Mouse (Mus musculus) myocyte (in vitro differentiated cells): ENCODE results near the gene Zfp759. TPM values are rescaled to one million over a fixed set of nuclear protein-coding genes. Genes with fewer than 3 reads are reported as not detected.
"Not testable (repeated sequence)": the region's sequence is repeated elsewhere in the genome, so short reads cannot be mapped to it uniquely, and the experiment has no call there.

Experiments
- H3K27me3 ChIP-seq: one replicate; pipeline ENCODE4 v1.6.1; 2011; ENCODE audit not compliant: control insufficient read depth, insufficient read depth, insufficient read length
- H3K36me3 ChIP-seq: one replicate; pipeline ENCODE4 v1.6.1; 2011; ENCODE audit not compliant: control insufficient read depth, insufficient read depth
- H3K4me2 ChIP-seq: one replicate; pipeline ENCODE4 v1.6.1; 2011; ENCODE audit warnings: low read depth, control low read depth
- H3K4me3 ChIP-seq: one replicate; pipeline ENCODE4 v1.5.1; 2011; ENCODE audit warnings: mild to moderate bottlenecking, control low read depth, moderate library complexity
- H3K79me2 ChIP-seq: one replicate; pipeline ENCODE4 v1.6.1; 2011; ENCODE audit not compliant: control insufficient read depth, insufficient read depth
- H3ac ChIP-seq: one replicate; pipeline ENCODE4 v1.6.1; 2011; ENCODE audit not compliant: control insufficient read depth, insufficient read length
- CEBPB ChIP-seq: IDR thresholded peaks from 2 replicates; pipeline ENCODE4 v1.6.1; 2011; ENCODE audit warnings: mild to moderate bottlenecking, moderate library complexity; ENCODE audit not compliant: poor library complexity, insufficient read depth, severe bottlenecking
- E2F4 ChIP-seq: IDR thresholded peaks from one replicate; pipeline ENCODE4 v1.6.1; 2011; ENCODE audit warnings: mild to moderate bottlenecking, control low read depth, moderate library complexity; ENCODE audit not compliant: insufficient read depth
- MAX ChIP-seq: IDR thresholded peaks from one replicate; pipeline ENCODE4 v1.6.1; 2011; ENCODE audit warnings: low read depth, mild to moderate bottlenecking, control low read depth
- MYOD1 ChIP-seq, 3 experiments: IDR thresholded peaks; one replicate each; pipeline ENCODE4 v1.6.1; 2011; ENCODE audit warnings: control low read depth in 2 of 3, low read depth in 2 of 3, mild to moderate bottlenecking in 2 of 3, moderate library complexity in 1 of 3; ENCODE audit not compliant: insufficient read length in 2 of 3, control insufficient read depth in 1 of 3
- MYOG ChIP-seq, 3 experiments: IDR thresholded peaks; one replicate each; pipeline ENCODE4 v1.6.1; 2011; ENCODE audit warnings: control low read depth in 2 of 3, low read depth in 2 of 3, mild to moderate bottlenecking in 2 of 3; ENCODE audit not compliant: insufficient read length in 2 of 3, control insufficient read depth in 1 of 3, insufficient read depth in 1 of 3
- POLR2A ChIP-seq: IDR thresholded peaks from one replicate; pipeline ENCODE4 v1.6.1; 2011; ENCODE audit warnings: low read depth, mild to moderate bottlenecking, control low read depth, moderate library complexity; ENCODE audit not compliant: insufficient read length
- POLR2AphosphoS2 ChIP-seq: IDR thresholded peaks from one replicate; pipeline ENCODE4 v1.6.1; 2011; ENCODE audit warnings: low read depth, control low read depth; ENCODE audit not compliant: insufficient read length
- REST ChIP-seq: IDR thresholded peaks from one replicate; pipeline ENCODE4 v1.6.1; 2011; ENCODE audit warnings: mild to moderate bottlenecking, control low read depth, moderate library complexity; ENCODE audit not compliant: insufficient read depth, insufficient read length
- SRF ChIP-seq: IDR thresholded peaks from one replicate; pipeline ENCODE4 v1.6.1; 2011; ENCODE audit warnings: low read depth; ENCODE audit not compliant: control insufficient read depth, insufficient read length
- TCF12 ChIP-seq: IDR thresholded peaks from one replicate; pipeline ENCODE4 v1.6.1; 2011; ENCODE audit warnings: mild to moderate bottlenecking, control low read depth; ENCODE audit not compliant: poor library complexity, insufficient read depth, severe bottlenecking
- TCF3 ChIP-seq: IDR thresholded peaks from one replicate; pipeline ENCODE4 v1.6.1; 2011; ENCODE audit warnings: low read depth, control low read depth; ENCODE audit not compliant: insufficient read length
- USF1 ChIP-seq: IDR thresholded peaks from one replicate; pipeline ENCODE4 v1.6.1; 2011; ENCODE audit warnings: low read depth, mild to moderate bottlenecking, control low read depth, moderate library complexity
- polyA plus RNA-seq: library from polyadenylated mRNA; unstranded; fragments of >200 nt; fragmentation: generic; extraction: Trizol; gene quantifications from one replicate; pipeline ENCODE4 v1.2.1, GENCODE M21; 2012; ENCODE audit warnings: missing spikeins

Zfp759 gene
- 0.59 TPM for polyA plus RNA-seq

DNA sequence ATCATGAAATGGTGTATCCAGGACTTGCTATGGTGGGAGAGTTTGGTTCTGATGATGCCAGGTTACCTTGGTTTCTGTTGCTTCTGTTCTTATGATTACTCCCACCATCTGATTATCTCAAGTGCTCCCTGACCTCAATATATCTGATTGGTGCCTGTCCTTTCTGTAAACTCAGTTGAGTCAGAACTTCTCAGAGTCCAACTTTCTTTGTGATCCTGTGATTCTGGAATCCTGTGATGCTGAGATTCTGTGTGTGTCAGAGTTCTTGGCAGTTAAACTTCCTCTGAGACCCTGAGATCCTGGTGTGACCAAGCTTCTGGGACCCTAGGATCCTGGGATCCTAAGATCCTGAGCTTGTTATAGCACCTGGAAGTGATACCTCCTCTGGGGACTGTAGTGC lies at the start of gene Zfp759:
Zfp759 (plus strand) TSS at position 301 of the 400 bp plus-strand sequence.
- not testable (repeated sequence) for H3K4me3 ChIP-seq, H3K36me3 ChIP-seq, H3ac ChIP-seq, H3K4me2 ChIP-seq, H3K79me2 ChIP-seq, H3K27me3 ChIP-seq

DNA sequence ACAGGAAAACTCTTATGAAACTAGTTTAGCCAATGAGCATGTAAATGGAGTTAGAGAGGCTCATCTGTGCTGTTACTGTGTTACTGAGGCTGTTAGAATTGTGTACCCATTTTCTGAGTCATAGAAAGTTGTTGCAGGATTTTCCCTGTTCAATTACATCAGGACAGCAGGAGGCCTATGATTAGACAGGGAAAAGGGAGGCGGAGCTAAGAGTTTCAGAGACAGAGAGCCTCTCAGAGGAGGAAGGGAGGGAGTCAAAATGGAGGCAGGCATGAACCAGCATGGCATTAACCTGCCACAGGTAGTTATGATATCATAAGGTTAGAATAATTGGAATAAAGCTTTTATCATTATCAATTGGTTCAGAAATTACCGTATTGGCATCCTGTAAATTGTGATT lies 48.7 kb upstream of the Zfp759 start:
- H3K27me3 ChIP-seq: no peaks in the 10 kb centered on the region
- no peak overlapping the region for H3K4me2 ChIP-seq
- no peaks in the 10 kb centered on the region for H3K79me2 ChIP-seq
- H3ac ChIP-seq: no peak overlapping the region
- peaks cover 29% of the 10 kb centered on the region for H3K36me3 ChIP-seq
- no peak overlapping the region for H3K4me3 ChIP-seq
- TF ChIP-seq POLR2A (no peak), CEBPB (no peak), TCF12 (no peak), MYOG (IDR thresholded peaks at IDR 0.05; ENCODE audit: control insufficient read depth in 1 of 3, insufficient read depth in 1 of 3, insufficient read length in 2 of 3, low read depth in 2 of 3) (no peak), TCF3 (no peak), USF1 (no peak)

DNA sequence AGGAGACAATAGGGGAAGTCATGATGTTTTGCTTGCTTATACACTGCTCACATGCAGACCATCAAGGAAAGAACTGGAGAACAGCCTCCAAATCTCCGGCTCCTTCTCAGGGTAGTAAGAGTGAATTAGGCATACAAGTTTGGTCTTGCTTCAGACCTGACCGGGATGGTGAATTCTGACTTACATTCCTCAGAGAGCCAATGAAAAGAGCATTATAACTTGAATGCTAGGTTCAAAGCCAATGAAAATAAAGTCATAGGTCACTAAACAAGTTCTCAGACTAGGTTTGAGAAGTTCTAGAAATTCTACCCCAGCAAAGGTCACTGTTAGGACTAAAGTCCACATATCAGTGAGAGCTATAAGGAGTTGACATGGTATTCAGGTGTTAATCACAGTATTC lies 44.2 kb upstream of the Zfp759 start:
- Histone ChIP-seq H3K27me3 (no peaks in the 10 kb centered on the region), H3K4me2 (no peak overlapping the region), H3K4me3 (no peak overlapping the region), H3ac (no peak overlapping the region), H3K36me3 (peaks cover 5% of the 10 kb centered on the region), H3K79me2 (no peaks in the 10 kb centered on the region)
- TF ChIP-seq USF1: no peak

DNA sequence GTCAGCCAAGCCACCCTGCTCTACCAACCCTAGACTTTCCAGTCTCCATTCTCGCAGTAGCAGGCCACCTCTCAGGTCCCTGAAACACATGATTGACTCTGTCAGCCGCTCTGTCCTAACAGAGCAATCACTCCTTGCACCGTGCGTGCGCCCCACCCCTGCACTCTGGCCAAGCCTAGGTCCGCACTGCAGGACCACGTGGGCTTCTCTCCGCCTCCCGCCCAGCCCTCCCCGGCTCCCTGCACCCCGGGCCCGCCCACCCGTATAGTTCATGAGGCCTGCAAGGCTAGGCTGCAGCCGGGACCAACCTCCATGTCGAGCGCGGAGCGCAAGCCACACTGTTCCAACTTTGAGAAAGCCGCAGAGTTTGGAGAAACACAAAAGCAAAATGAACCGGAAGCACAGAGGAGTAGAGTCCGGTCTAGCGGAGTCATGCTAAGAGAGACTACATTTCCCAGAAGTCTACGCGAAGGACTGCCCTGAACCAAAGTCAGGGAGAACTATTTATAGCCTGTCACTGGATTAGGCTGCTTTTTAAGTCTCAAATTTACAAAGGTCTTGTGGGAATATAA lies 40.2 kb upstream of the Zfp759 start:
- no peaks in the 10 kb centered on the region for H3K36me3 ChIP-seq
- peak overlapping the region; percentile 17 for H3ac ChIP-seq
- H3K4me2 ChIP-seq: peak overlapping the region; percentile 89
- peak overlapping the region; percentile 49 for H3K4me3 ChIP-seq
- no peaks in the 10 kb centered on the region for H3K79me2 ChIP-seq
- H3K27me3 ChIP-seq: no peaks in the 10 kb centered on the region
- peak; percentile 78 for TF ChIP-seq POLR2A
- no peak for TF ChIP-seq SRF
- TF ChIP-seq MYOD1 (IDR thresholded peaks at IDR 0.05; ENCODE audit: control insufficient read depth in 1 of 3, insufficient read length in 2 of 3, low read depth in 2 of 3): peak in 2 of 3 experiments; percentile 70 to 73
- TF ChIP-seq POLR2AphosphoS2: peak; percentile 71
- TF ChIP-seq USF1: peak; percentile 59

DNA sequence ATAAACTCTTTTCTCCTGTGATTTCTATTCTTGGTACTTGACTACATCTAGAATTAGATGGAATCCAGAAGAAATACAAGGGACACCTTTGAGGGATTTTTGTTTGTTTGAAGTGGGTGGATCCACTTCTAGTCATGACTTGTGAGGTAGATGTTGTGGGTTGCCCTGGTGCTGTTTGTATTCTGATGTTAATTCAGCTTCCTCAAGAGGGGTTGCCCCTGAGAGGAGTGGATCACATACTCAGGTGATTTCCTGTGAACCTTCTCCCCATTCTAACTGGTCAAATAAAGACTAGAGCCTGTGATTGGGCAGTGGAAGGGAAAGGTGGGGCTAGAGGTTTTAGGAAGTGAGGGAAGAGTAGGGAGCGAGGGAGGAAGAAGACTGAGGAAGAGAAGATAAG lies 39.5 kb upstream of the Zfp759 start:
- Histone ChIP-seq H3K36me3 (no peaks in the 10 kb centered on the region), H3K27me3 (no peaks in the 10 kb centered on the region), H3ac (no peak overlapping the region), H3K4me2 (peak overlapping the region; percentile 82), H3K79me2 (no peaks in the 10 kb centered on the region), H3K4me3 (peak overlapping the region; percentile 49)
- TF ChIP-seq E2F4 (no peak), POLR2A (no peak), MYOG (IDR thresholded peaks at IDR 0.05; ENCODE audit: control insufficient read depth in 1 of 3, insufficient read depth in 1 of 3, insufficient read length in 2 of 3, low read depth in 2 of 3) (no peak), POLR2AphosphoS2 (no peak), REST (no peak), USF1 (no peak), MAX (no peak), TCF3 (no peak), SRF (no peak), MYOD1 (IDR thresholded peaks at IDR 0.05; ENCODE audit: control insufficient read depth in 1 of 3, insufficient read length in 2 of 3, low read depth in 2 of 3) (no peak), TCF12 (no peak), CEBPB (no peak)

DNA sequence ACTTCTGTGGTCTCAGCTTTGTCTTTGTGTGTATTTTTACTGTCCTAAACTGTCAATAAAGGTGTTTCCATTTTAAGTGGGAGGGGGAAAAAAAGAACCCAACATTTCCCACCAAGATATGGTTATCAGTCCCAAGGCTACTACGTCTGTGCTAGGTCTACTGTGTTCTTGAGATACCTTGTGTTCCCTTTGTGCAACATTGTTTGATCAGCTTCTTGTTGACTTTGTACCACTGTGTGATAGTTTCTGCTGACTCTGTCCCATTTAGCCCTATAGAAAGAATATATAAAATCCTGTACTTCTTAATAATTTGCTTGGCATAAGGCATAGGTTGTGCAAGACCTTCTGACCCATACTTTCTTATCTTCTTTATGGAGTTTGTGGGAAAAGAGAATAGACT lies 31.3 kb upstream of the Zfp759 start:
- no peak overlapping the region for H3ac ChIP-seq

More for the DNA sequence above, 31.3 kb upstream of the Zfp759 start:
- Histone ChIP-seq H3K4me2 (no peak overlapping the region), H3K27me3 (no peaks in the 10 kb centered on the region), H3K79me2 (no peaks in the 10 kb centered on the region), H3K4me3 (no peak overlapping the region), H3K36me3 (no peaks in the 10 kb centered on the region)
- no peak for TF ChIP-seq E2F4
- no peak for TF ChIP-seq MYOD1 (IDR thresholded peaks at IDR 0.05; ENCODE audit: control insufficient read depth in 1 of 3, insufficient read length in 2 of 3, low read depth in 2 of 3)
- no peak for TF ChIP-seq POLR2AphosphoS2
